Mouse (Mus musculus) right cerebral cortex, postnatal 10 days (tissue): ENCODE data around the gene Slc31a2.

ENCODE experiments used
- DNase-seq, 2 experiments: peaks; one replicate each; pipeline ENCODE4 v3.0.0; 2021; ENCODE audit warnings: low spot score in 2 of 2

Gene Slc31a2

DNA sequence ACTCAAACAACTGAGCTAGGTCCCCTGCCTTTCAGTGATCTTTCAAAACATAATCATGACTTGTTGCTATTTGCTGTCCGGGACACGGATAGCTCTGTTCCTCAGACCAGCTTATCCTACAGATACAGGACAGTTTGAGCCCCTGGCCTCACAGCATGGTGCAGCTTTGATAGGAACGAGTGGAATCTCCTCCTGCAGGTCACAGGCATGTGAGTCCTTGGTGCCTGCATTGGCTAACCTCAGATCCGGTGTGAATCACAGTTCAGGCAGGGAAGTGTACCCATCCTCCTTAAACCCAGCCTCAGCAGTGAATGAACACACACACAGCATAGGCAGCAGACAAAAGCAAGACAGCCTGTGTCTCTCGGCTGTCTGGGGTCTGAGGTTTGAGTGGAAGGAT lies 19.0 kb downstream of the Slc31a2 start:
- peak; percentile 10 to 11 for DNase-seq

DNA sequence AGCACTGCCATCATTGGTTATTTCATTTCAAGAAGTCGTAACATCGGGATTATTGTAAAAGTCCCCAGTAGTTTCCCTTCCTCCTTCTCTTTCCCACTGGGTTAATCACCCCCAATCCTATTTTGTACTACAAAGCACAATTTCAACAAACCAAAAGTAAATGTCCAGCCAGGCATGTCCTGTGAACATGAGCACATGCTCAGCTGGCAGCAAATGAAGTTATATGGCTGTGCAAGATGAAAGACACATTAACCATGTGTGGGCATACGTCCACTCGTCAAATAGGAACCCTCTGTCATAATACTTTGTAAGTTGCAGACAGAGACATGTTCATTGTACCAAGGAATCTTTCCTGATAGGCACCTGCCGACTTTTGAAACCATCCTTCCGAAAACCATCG lies 20.6 kb downstream of the Slc31a2 start:
- DNase-seq, result peak; percentile 3 to 9

DNA sequence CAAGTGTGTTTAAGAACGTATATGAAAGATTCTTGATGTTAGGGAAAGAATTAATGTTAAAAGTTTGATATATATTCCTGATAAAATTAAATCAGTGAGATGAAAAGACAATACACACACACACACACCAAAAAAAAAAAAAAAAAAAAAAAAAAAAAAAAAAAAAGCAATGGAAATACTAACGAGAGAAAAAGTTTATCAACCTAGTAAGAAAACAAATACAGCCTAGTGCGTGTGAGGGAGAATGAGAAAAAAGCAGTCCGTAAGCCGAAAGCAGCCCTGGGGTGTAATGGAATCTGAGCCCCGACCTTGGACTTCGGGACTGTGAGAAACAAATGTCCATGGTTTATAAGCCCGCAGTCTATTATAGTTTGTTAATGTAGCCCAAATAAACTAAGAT lies 23.2 kb downstream of the Slc31a2 start:
- peak; percentile 17 to 20 for DNase-seq

DNA sequence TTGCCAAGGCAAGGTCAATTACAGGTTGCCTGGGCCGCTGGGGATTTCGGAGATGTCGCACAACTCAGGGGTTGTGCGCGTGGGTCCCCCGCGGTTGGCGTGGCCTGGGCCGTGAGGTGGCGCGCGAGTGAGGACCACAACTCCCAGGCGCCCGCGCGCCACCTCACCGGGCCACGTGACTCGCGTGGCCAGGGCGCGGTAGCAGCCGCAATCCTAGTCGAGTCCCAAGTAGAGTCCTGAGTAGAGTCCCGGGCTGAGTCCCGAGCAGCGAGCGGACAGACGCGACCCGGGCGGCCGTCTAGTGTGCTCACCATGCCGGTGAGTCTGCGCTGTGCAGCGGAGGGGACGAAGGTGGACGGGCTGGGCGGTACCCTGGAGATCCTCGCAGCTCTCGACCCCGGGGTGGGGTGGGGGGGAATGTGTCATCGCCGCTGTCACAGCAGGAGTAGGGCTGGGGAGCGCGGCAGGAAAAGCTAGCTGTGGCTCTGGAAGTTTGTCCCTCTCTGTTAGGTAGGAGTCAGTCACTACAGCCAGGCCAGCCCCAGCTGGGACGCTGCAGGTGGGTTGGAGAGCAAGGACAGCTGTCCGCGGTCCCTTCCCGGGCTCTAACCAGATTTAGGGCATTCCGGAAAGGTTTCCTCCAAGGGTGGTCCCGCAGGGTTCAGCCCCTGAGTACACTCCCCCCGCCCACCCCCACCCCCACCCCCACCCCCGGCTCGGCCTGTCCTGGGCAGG lies 24.1 kb downstream of the Slc31a2 start:
- DNase-seq, result peak; percentile 88 to 90

DNA sequence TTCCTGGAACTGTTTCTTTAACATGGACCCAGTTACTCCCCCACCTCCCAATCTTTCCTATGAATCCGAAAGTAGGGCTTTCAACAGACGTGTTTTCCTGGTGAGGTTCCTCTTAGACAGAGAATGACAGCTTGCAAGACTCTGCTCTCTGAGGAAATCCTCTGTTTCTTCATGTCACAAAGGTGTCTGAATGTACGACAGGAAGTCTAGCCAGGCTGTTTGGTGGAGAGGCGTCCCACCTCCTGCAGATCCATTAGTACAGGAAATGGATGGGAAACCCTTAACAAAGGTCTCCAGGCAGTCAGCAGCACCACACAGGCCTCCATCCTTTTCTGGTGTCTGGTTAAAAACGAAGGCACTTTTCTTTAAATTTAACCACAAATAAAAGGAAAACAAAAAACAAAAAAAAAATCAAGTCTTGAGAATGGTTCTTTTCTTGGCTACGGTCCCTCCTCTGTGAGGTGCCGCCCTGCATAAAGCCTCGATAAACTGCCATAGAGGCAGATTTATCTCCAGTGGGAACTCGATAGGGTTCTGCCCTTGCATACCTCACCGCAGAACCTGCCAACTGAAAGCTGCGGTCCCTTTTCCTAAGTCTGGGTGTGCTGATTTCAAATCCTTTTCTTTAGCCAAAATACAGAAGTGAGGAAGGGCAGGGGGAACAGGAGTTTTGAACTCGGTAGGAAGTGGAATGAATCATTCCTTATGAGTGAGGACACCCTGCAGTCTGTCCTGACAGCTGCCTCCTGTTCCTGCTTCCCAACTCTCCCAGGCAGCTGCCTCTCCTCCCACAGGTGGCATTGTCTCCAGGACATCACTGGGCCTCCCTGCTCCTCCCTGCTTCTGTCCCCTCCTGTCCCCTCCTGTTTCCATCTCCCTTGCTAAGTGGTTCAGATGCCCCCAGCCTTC lies 24.9 kb downstream of the Slc31a2 start:
- peak; percentile 20 to 34 for DNase-seq

DNA sequence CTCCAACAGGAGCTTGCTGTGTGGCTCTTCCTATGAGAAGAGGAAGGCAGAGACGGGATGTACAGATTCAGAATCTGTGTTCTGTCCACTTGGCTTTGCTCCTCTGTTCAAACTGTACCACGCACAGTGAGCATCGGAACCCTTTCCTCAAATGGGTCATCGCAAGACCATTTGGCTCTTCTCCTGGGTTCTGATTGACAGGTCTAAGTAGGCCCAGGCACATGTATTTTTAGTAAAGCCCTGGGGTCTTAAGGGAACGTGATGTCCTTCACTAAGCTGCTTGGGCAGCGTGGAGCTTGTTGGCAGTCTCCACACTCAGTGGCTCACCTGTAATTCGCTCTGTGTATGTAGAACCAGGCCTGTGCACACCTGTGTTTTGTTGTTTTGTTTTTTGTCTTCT lies 26.9 kb downstream of the Slc31a2 start:
- peak; percentile 8 to 20 for DNase-seq

DNA sequence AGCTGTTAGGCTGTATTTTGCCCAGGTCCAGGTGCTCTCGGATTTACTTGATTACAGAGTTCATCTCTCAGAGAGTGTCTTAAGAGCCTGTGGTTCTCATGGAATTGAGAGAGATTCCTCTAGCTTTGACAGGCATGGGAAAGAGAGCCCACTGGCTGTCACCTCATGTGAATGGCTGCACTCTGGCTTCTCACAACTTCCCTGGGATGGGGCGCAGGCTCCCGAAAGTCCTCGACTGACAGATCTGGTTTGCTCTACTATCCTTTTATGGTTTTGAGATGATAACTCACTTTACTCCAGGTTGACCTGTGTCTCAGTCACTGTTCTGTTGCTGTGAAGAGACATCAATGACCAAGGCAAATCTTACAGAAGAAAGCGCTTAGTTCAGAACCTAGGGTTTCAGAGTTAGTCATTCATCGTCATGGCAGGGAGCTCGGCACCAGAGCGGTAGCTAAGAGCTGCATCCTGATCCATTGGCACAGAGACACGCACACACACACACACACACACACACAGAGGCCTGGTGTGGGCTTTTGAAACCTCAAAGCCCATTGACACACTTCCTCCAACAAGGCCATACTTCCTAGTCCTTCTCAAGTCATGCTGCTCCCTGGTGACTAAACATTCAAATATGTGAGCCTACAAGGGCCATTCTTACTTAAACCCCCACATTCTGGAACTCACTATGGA lies 28.6 kb downstream of the Slc31a2 start:
- DNase-seq, result peak; percentile 16 to 22

DNA sequence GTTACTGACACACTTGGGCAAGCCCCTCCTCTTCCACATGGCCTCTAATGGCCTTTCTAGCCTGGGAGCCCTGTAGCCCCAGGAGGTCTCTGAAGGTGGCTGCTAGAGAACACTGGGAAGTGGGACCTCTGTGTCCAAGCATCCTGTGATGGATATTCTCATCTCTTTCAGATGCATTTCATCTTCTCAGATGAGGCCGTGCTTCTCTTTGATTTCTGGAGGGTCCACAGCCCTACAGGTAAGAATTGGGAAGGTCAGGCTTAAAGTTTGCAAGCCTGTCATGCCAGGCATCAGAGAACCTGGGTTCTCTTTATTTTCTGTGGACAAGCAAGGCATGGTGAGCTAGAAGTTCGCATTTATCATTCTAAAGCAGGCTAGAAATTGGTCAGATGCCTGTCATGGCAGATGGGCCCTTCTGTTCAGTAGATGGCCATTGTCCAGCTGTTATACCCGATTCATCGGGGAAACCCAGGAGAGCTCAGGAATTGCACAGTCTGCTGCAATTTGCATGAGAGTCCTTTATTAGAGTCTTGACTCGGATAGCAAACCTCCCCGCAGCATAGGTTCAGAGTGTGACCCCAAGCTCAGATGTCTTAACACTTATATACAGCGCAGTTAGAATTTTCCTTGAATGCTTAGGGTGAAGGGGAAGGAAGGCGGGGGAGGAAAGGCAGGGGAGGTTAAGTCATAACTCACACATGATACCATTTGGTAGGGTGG lies 30.3 kb downstream of the Slc31a2 start:
- peak; percentile 20 to 26 for DNase-seq

DNA sequence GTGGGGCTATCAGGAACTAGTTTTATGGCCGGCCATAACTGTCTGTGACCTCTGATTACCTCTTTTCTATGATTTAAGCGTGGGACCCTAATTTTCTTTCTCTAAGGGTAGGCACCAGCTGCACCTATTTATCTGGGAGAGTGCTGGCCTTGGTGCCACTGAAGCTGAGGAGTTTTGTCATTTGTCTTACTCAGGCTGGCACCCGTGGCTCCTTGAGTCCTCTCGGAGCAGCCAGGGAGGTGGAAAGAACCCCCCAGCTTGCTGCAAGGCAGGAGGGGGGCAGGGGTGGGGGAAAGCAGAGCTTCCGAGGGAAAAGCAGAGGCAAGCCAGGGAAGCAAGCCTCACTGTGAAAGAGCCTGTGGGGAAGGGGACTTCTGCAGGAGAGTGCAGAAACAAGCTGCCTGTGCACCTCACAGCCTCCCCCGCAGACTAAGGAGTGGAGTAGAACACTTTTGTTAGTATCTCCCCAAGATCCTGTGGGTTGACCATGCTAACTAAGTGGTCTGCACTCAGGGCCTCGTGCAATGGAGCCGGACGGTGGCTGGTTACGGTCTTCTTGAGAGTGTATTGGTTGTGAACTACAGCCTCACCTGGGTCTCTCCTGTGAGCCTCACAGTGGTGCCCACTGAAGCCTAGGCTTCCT lies 31.0 kb downstream of the Slc31a2 start:
- DNase-seq, result peak; percentile 34 to 39

DNA sequence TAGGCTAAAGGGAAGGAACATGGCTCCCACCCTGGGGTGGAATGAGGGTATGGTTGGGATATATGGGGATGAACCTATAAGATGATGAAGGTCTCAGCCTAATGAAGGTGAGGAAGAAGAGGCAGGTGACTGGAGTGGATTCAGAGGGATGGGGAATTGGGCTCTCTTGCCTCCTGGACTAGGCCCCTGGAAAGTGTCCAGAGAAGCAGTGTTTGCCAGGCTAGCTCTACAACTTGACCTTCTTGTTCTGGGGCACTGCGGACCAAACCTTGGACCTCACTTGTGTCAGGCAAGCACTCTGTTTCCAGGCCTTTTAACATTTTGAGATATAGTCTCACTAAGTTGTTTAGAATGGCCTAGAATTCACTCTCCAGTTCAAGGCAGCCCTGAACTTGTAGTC lies 32.4 kb downstream of the Slc31a2 start:
- DNase-seq, result peak in 1 of 2 experiments; percentile 19

DNA sequence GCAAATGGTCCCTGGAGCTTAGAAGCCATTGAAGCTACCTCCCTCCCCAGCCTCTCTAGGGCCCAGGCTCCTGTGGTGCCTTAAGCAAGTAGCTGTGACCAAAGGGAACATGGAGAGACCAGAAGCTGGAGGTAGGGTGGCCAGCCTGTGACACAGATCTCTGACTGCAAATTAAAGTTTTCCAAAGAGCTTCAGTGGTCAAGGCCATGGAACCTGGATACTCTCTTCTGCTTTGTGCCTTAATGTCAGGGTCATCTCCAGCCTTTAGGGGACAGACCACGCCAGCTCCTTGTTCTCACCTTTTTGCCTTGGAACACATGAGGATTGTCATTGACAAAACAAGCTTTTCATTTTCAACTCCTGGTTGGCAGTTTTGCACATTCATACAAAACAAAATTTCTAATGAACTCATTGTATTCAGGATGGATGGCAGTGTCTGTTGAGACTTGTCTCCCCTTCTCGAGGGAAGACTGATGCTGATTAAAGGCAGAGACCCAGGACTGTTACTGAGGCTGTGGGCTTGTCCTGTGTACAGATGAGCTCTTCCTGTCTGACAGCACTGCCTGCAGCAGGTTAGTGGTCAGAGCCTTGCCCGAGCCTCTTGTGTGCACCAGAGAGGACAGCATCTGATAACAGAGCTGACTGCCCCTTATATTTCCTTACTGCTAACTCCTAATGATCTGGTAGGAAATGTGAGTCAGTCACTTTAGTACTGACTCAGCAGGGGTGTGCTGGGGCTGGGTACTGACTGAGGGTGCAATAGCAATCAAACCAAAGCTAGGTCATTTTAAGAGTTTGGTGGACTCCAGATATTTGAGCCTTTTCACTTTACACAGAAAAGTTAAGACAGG lies 35.1 kb downstream of the Slc31a2 start:
- no peak for DNase-seq

DNA sequence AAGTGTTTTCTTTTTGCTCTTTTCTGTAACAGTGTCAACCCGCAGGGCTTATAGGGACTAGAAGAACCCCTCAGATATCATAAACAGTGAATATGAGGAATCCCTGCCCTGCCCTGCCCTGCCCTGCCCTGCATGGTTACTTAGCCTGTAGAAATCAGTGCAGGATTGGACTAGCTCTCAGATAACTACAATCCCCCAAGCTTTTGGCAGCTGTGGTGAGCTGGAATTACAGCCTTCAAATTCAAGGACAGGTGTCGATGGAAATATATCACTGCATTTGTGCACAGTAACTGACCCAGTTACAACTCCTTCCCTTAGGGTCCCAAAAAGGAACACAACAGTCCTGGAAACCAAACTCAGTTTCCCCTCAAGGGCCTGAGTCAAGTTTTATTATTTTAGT lies 37.6 kb downstream of the Slc31a2 start:
- DNase-seq, result no peak

DNA sequence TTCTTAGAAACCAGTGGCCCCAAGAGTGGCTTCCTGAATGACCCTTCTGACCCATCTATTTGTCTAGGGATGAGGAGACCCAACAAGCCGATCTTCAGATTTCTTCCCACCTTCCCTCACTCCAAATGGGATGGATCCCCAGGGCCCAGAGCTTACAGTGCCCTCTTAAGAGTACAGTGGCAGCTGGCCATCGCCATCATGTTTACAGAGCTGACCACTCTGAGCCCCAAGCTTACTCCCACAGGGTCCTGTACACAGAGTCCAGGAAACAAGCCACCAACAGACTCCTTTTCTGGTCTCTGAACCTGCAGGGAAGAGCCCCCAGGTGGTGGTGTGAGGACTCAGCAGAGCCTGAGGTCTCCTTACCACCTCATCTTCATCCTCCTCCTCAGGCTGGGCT lies 40.4 kb downstream of the Slc31a2 start:
- DNase-seq, result no peak

DNA sequence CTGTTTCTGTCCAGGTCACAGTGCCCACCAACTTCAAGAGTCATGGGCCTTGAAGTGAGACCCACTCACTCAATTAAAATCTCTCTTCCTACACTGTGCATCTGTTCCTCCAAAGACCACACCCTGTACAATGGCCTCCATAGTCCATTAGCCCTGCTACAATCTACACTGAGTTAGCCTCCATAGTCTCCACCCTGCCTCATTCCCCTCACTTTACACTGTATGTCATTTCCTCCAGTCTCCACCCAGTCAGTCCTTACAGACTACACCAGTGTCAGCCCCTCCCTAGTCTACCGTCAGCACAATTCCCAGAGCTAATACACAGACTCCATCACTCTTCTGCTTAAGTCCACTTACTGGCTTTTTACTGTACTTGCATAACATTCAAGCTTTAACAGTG lies 40.9 kb downstream of the Slc31a2 start:
- no peak for DNase-seq

DNA sequence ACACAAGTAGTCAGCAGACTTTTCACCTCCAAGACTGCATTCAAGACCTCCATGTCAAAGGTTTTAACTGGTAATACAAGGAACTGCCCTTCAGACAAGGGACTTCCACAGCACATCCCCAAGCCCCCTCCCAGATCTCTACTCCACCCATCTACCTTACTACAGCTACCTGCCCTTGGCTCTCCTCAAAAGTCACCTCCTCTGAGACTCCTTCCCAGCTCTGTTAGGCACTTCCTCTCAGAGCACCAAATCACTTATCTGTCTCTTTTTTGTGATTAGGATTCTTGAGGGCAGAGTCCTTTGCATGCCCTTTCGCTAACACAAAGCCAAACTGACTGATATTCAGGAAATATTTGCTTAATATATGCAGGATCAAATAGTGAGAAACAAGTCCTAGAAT lies 43.9 kb downstream of the Slc31a2 start:
- DNase-seq, result no peak

DNA sequence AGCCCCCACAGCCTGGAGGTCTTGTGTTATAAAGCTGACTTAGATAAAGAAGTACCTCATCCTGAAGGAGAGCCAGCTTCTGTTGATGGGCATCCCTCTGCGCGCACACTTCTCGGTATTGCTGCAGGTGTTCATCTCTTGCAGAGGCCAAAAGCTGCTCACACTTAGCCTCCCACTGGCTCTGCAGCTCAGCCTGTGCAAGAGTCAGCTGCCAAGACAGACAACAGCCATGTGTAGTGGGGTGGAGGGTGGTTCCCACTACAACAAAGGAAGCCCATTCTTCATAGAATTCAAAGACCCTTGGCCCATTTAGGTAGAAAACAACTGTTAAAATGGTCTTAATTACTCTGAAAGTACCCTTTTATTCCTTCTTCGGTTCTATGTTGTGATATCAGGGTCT lies 44.5 kb downstream of the Slc31a2 start:
- no peak for DNase-seq

DNA sequence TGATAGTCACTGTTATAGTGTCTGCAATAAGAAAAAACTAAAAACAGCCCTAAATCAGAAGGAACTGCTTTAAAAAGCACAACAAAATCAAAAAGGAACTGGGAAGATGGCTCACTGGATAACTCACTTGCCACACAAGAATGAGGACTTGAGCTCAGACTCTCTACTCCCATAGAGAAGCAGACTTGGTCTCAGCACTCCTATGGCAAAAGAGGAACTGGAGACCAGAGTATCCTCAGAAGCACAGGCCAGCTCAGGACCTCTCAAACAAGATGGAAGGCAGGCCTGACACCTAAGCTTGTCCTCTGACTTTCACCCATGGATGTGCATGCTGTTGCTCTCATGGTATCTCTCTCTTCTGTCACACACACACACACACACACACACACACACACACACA lies 46.0 kb downstream of the Slc31a2 start:
- DNase-seq, result no peak

DNA sequence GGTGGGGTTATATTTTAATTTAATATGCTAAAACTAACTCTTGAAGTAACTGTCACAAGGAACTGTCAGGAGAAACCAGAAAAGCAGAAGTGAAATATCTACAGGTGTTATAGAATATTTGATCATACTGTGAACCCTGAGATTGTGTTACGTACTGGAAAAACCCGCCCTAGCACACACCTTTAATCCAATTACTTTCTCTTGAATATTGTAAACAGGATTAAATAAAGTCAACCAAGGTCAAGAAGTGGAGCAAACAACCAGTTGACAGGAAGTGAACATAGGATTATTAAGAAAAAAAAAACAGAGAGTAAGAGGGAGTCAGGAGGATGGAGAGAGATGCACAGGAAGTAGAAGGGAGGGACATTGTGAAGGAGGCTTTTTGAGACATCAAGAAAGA lies 50.5 kb downstream of the Slc31a2 start:
- DNase-seq, result no peak

DNA sequence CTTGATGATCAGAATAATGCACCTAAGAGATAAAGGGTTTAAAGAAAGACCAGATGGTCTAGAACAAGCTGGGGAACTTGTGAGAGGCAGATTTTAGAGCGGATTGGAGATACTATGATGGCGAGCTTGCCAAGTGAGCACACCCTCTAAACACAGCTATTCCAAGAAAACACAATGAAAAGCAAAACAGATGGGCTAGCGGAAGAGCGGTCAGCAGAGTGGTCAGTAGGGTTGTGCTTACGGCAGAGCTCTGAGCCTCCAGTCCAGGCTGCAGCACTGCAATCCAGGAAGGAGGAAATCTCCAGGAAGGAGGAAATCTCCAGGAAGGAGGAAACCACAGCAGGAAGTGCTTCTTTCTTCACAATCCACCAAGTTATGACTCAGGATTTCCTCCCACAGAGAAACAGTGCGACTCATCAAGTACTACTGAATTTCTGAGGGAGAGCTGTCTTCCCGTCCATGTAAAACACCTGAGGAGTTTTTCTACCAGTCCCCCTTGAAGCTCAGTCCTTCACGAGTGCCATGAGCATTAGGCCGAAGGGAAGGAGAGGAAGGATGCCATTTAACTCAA lies 51.4 kb downstream of the Slc31a2 start:
- DNase-seq, result no peak

DNA sequence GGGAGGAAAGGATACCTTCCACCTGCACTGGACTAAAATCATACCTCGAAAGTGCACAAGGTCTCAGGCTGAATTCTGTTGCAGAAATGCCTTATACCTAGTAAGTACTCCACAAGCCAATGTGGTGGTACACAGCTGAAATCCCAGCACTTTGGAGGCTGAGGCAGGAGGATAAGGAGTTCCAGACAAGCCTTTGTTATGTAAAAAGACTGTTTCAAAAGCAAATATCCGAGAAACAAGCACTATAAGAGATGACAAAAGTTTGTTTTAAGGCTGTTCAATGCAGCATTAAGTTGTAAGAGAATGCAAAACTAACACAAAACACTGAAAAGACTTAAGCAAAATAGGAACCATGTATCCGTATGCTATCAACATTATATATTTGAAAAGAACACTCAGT lies 52.2 kb downstream of the Slc31a2 start:
- no peak for DNase-seq
